ENCODE assay signal across 25 mouse cellular contexts in genomic region chr2:113233356-113233755, GRCm38 (mm10). TPM values are rescaled to one million over a fixed set of nuclear protein-coding genes. Genes with fewer than 3 reads are reported as not detected.
"Had no signal": no experiment of that assay in that cellular context is flagged by ENCODE, and none has a peak within 500 bp of the region (broad histone marks: within the 10 kb centered on the region; RNA-seq: fewer than 3 reads in every experiment).

No protein-coding gene starts in this region.

- DNase-seq: lung, adult 18-20 months; lung, embryonic 14.5 days; lung, postnatal 10 days; lung, postnatal 4 days; retina, postnatal 1 day; right cerebral cortex, adult 18-20 months; right cerebral cortex, postnatal 25 days; right cerebral cortex, postnatal 4 days; thymus, adult 2 months; thymus, postnatal 25 days had no signal

- H3K27me3 ChIP-seq: megakaryocyte, embryonic 14.5 days; midbrain, embryonic 13.5 days; midbrain, embryonic 15.5 days; neural tube, embryonic 12.5 days; stomach, embryonic 15.5 days had no signal

- ATAC-seq: midbrain, embryonic 13.5 days had no signal

RNA-seq across cellular contexts. Expression of gene Ryr3, which starts 16.5 kb away (rescaled TPM):
- total RNA-seq: monocyte, adult 5-6 weeks had no signal

RNA-seq across cellular contexts. Expression of gene Tmco5b, which starts 52.2 kb away (rescaled TPM):
- total RNA-seq: midbrain, postnatal 0 days; monocyte, adult 5-6 weeks; neutrophil, adult 5-6 weeks had no signal
- polyA plus RNA-seq: liver, embryonic 16.5 days; lung, embryonic 14.5 days; lung, embryonic 16.5 days; midbrain, embryonic 11.5 days; midbrain, embryonic 13.5 days; midbrain, embryonic 15.5 days; midbrain, postnatal 0 days; neural tube, embryonic 12.5 days; neural tube, embryonic 14.5 days; small intestine, adult 2 months; spleen, adult 2 months; stomach, embryonic 15.5 days; stomach, postnatal 0 days; thymus, adult 2 months had no signal
